Mouse (Mus musculus) spleen, postnatal 14 days (tissue): Measurements from ENCODE around the gene Cep55.

Experiments used
- DNase-seq, 2 experiments: peaks; one replicate each; pipeline ENCODE4 v3.0.0; 2021 to 2022; ENCODE audit warnings: low spot score in 2 of 2

Gene Cep55

GRCm38 (mm10) chr19:38054720-38055192 lies at the start of gene Cep55:
Cep55 (plus strand) TSS chr19:38055011.
- peak; percentile 80 to 85 for DNase-seq

GRCm38 (mm10) chr19:38011379-38011778 lies 43.4 kb upstream of the Cep55 start:
- DNase-seq = no peak

- DNase-seq = no peak
These were observed 40.4 kb upstream of the Cep55 start for GRCm38 (mm10) chr19:38014443-38014842.

DNA sequence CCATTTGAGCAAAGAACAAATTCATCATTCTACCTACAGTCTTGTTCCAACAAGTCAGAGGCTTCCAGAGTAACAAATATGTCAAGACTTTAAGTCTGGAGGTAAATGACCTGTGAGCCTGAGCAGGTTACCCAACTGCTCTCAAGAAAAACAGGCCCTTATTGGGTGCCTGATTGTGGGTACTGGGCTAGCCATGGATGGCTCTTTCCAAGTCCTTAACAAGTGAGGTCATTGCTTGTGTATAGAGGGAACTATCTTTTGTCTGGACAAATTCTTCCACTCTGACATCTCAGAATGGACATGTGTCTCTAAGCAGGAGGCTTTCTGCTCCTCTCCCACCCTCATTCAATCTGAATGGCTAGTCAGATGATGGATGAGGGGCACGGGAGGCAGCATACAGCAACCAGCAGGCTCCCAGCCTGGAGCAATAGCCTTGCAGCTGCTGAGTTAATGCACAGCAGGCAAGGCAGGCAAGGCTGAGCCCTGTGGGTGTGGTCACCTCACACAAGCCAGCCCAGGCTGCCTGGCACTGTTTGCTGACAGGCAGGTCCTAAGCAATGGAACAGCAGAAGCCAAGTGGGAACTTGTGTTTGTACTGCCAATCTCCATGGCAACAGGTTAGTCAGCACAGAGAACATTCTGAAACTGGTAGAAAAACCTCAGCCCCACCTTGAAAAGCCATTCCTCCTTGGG lies 39.5 kb upstream of the Cep55 start:
- DNase-seq = no peak

DNA sequence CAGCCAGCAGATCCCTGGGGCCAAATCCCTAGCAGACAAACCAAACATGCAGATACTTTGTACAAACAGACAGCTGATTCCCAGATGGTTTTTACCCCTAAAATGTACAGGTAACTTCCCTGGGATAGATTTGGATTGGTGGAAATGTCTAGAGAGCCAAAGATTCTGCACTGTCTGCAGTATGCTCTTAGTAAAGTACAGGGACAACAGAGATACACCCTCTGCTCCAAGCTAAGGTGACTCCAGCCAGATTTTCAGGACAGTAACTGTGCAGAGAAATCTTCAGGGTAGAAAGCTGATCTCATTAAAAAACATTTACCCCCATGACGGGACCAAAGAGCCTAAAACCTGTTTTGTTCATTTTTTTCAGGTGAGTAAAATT lies 38.9 kb upstream of the Cep55 start:
- DNase-seq = no peak

DNA sequence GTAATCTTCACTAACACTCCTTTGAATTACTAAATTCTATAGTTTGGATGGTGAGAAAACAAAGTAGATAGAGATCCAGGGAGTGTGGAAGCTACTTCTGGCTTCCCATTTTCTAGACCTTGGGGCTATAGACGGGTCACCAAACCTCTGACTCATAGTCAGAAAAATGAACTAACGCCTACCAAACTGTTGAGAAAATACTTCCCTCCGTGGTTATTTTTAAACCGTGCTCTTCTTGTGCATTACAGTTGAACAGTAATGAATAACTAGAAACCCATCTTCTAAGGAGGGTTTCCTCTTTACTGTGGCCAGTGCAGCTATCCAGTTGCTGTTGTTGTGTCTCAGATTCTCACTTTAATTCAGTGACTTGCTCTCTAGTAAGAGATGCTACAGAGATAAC lies 32.1 kb upstream of the Cep55 start:
- no peak for DNase-seq

- DNase-seq = no peak
These were observed 31.2 kb upstream of the Cep55 start for GRCm38 (mm10) chr19:38023603-38024002.

DNA sequence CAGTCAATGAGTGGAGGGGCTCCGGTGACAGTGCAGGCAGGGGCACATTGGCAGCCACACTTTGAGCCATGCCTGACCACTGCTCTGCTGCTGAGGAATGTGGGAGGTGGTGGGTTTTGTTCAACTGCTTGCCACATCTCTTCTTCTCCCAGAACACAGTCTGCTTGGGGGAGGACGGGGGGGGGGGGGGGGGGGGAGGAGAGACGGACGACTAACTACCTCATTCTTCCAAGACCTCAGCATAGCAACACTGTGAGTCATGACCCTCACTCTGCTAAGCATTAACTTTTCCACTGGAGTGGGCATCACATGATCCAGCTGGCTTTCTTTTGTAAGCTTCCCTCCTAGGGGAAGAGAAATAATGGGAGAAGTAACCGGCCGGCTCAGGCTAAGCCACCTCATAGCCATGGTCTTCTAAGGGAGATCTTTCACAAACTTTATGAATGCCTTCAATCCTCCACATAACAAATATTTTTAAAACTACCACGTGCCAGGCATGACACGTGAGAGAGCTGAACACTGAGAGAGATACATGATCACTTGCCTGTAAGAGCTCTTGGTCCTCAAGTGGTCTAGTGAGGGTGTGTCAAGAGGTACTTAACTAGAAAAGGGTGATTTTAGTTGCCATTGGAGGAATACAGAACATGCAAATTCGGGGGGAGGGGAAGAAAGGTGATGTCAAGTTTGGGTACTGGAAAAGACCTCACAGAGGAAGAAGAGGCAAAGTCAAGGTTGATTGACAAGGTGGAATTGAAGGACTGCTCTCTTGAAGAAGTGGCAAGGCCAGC lies 29.4 kb upstream of the Cep55 start:
- no peak for DNase-seq

GRCm38 (mm10) chr19:38026211-38026624 lies 28.6 kb upstream of the Cep55 start:
- DNase-seq = peak in 1 of 2 experiments; percentile 9

DNA sequence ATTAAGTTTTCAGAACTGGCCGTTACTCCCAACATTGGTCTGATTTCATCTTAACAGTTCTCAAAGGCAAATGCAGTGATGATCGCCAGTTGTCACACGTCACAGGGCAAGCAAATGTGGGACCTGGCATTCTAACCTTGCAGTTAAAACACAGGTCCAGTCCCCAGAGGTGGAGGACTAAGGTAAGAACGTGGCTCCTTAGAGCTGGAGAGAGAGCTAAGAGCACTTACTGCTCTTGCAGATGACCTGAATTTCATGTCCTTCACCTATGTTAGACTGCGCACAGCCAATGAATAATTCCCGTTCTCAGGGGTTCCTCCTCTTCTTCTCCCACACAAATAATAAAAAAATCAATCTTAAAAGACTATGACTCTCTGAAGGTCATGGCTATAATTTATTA lies 27.4 kb upstream of the Cep55 start:
- DNase-seq = no peak

DNA sequence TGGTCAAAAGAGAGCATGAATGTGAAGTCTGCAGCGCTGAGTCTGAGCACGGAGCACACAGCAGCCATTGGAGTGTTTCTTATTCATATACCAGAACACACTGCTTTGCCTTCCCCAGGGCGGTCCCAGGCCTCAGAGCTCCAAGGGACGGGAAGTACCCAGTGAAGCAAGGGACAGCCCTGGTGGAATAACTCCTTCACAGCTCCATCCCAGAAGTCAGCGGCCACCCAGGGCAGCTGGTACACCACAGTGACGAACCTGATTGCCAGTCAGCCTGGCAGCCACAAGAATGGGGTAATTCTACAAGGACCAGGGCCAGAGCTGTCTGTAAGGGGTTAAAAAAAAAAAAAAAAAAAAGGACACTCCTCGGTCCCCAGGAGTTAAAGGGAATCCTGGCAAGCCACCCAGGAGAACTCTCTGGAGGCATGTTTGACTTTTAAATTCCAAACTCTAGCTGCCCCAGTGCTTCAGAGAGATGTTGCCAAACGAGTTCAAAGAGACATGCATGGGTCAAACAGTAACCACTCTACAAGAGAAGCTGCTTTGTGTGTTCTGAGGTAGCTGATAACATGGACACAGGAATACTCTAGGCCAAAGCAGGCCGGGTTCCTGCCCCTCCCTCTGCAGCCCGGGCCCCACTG lies 26.8 kb upstream of the Cep55 start:
- DNase-seq = no peak

- no peak for DNase-seq
These were observed 25.5 kb upstream of the Cep55 start for GRCm38 (mm10) chr19:38029292-38029691.

DNA sequence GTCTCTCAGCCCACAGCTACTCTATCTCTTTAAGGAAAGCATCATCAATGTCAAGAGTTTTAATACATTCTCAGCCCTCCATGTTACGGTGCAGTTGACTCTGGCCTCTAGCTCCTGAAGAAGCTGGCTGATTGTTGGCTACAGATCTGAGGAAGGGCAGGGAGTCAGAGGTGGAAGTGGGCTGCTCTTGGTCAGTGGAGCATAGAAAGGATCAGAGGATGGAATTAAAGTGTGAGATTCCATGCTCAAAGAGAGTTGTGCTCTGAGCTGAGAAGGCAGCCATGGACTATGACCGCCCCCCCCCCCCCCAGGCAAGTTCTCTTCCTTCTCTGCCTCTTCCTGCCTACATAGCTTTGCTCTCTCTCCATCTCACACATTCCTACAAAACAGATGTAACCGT lies 24.9 kb upstream of the Cep55 start:
- no peak for DNase-seq

DNA sequence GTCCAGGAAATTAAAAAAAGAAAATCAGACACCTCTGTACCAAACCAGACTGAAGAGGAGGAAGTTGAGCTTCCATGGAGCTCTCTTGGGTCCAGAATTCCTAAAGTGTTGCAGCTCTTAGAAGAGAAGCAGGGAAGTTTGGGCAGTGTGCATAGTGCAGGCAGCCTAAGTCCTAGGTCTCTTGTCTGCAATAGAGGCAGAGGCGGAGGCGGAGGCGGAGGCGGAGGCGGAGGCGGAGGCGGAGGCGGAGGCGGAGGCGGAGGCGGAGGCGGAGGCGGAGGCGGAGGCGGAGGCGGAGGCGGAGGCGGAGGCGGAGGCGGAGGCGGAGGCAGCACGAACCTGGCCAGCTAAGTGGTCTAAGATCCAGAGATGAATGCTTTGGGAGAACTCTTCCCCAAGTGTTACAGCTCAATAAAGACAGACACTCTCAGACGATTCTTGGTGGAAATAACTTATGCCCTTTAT lies 24.1 kb upstream of the Cep55 start:
- peak in 1 of 2 experiments; percentile 28 for DNase-seq

- no peak for DNase-seq
These were observed 23.7 kb upstream of the Cep55 start for GRCm38 (mm10) chr19:38031144-38031543.

DNA sequence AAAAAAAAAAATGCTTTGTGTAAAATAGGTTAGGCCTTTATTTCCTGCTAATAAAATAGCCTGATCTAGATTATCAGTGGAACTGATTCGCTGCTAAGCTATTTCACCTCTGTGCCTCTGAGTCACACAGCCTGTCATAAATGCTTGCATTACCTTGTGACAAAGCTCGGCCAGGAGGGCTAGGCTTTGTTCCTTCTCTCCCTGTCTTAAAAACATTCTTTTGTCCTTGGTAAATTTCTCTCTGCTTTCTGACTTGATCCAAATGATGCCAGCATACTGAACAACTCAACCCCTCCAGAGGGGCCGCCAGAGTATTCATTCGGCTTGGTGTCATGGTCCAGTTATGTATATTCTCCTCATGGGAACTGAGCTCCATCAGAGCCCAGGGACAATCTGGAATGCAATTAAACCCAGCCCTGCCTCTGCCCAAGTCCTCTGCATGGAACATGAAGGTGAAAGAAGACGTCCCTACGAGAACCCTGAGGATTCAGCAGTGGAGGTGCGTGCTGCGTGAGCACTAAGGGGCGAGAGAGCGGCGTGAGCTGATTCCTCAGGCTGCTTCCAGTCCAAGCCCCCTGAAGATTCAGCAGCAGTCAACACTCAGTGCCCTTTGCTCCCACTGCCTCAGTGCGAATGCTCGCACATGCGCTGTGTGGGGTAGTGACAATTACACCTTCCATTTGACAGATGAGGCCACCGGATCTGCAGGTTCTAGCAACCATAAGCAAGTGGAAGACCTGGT lies 21.6 kb upstream of the Cep55 start:
- no peak for DNase-seq

GRCm38 (mm10) chr19:38033735-38034057 lies 21.1 kb upstream of the Cep55 start:
- no peak for DNase-seq

- DNase-seq = no peak
These were observed 20.1 kb upstream of the Cep55 start for GRCm38 (mm10) chr19:38034696-38035095.

DNA sequence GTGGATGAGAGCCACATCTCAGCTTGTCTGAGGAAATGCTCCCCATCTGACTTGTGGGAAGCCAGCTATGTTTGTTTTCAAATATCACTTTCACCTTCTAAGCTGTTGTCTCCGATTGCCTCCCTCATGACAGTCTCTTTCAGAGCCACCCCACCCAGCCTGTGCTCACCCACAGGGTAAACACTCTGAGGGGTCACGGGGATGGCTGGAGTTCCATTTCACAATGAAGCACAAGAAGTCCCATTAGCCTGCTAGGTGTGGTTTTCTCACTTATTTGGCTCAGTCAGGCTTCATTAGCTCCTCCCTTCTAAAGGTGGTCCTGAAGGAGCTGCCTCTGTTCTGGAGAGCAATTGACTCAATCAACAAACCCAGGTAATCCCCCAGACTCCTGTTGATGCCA lies 19.0 kb upstream of the Cep55 start:
- no peak for DNase-seq

DNA sequence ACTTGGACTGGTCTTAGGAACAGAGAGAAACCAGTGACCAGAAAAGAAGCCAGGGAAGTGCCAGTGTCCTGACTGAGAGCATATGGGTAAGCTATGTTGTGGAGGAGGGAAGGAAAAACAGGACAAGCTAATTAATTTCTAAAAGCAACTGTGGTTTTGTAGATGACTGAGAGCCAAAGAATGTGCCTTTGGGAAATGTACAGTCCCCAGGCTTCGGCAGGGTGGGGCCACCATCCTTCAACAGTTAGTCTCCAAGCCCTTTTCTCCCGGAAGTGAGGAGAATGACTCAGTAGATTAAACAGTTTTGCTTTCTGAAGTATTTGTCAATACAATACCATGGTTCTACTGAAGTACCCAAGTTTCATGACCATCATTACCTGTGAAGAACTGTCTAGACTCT lies 16.5 kb upstream of the Cep55 start:
- no peak for DNase-seq

DNA sequence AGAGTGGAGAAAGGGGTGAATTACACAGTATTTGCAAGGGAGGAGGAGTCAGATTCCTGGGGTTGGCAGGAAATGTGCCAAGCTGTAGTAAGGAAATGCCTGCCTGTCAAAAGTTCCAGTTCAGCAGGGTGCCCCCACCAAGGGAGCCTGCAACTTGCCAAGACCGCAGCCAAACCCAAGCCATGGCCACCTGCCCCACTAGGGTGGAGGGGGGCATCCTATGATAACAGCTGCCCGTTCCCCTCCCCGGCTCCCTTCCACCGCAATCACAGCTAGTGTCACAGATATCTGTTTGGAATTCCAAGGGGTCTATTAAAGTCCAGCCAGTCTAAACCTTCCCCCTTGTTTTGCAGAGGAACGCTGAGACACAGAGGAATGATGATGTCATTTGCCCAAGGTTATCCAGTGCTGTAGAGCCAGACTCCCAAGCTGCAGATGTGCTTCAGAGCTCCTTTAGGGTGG lies 12.5 kb upstream of the Cep55 start:
- no peak for DNase-seq
